Mouse (Mus musculus) cerebellum, adult 2 months (tissue): ENCODE data around the gene Klhl29. TPM values are rescaled to one million over a fixed set of nuclear protein-coding genes. Genes with fewer than 3 reads are reported as not detected.

Experiments
- DNase-seq, 2 experiments: peaks; one replicate each; pipeline ENCODE4 v3.0.0; 2021
- H3K27ac ChIP-seq: fragments of 200-500 bp; 2 replicates; pipeline ENCODE4 v1.5.1; 2012; ENCODE audit warnings: low read length, control low read depth, inconsistent platforms; ENCODE audit not compliant: insufficient read depth
- H3K27me3 ChIP-seq: fragments of 200-500 bp; 2 replicates; pipeline ENCODE4 v1.6.1; 2012; ENCODE audit warnings: inconsistent platforms, mild to moderate bottlenecking, low read length, moderate library complexity; ENCODE audit not compliant: control insufficient read depth, insufficient read depth
- H3K4me1 ChIP-seq: fragments of 200-500 bp; 2 replicates; pipeline ENCODE4 v1.6.1; 2011; ENCODE audit warnings: low read length; ENCODE audit not compliant: control insufficient read depth, insufficient read depth
- H3K4me3 ChIP-seq: fragments of 200-500 bp; replicated peaks from 2 replicates; pipeline ENCODE3; 2011; ENCODE audit warnings: mild to moderate bottlenecking, low read depth, low read length, control low read depth; ENCODE audit not compliant: insufficient read depth
- CTCF ChIP-seq: fragments of 200-500 bp; IDR thresholded peaks from 2 replicates; pipeline ENCODE4 v1.5.1; 2011; ENCODE audit warnings: low read depth, mild to moderate bottlenecking, control low read depth, low read length, moderate library complexity, borderline replicate concordance; ENCODE audit not compliant: insufficient read depth
- POLR2A ChIP-seq: fragments of 200-500 bp; IDR thresholded peaks from 2 replicates; pipeline ENCODE4 v1.6.1; 2011; ENCODE audit warnings: low read length, control low read depth, borderline replicate concordance; ENCODE audit not compliant: insufficient read depth
- WGBS: fragments of 180-500 bp; shearing (Covaris S2); methylation state at CpG from one replicate; pipeline ENCODE4 v1.1.7; 2018; 5-methylcytosine and 5-hydroxymethylcytosine counted together
- polyA plus RNA-seq: library from polyadenylated mRNA; depleted of rRNA; stranded (reverse); fragments of >200 nt; gene quantifications from 2 replicates; pipeline ENCODE4 v1.2.3, GENCODE M21; 2012

The Klhl29 gene
- polyA plus RNA-seq, 1 experiment: 15.2 TPM

GRCm38 (mm10) chr12:5246193-5246621, 129.3 kb downstream of the Klhl29 start:
- H3K4me3 ChIP-seq: no peak overlapping the region
- WGBS: 77% methylated on average over 9 of the region's 9 CpGs
- DNase-seq: no peak
- H3K27ac ChIP-seq: no peak overlapping the region
- H3K4me1 ChIP-seq: peaks cover 38% of the 10 kb centered on the region
- TF ChIP-seq CTCF: no peak
- no peak for TF ChIP-seq POLR2A
- H3K27me3 ChIP-seq: no peaks in the 10 kb centered on the region

DNA sequence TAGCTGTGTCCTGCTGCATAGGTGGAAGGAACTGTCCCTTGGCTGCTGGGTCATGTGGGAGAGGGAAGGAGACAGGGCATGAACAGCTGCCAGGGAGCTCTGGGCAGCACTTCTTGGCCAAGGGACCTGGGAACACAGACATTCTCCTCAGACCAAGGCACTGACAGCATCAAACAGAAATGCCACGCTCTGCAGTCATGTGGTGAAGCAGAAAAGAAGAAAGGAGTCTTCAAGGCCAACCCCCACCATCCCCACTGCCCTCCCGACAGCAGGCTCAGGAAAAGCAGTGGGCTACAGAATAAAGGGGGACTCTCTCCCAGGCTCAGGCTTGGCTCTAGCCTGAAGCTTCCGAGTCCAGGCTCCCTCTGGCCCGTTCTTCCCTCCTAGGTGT, 130.3 kb downstream of the Klhl29 start:
- TF ChIP-seq POLR2A: no peak
- TF ChIP-seq CTCF: no peak
- H3K27ac ChIP-seq: no peak overlapping the region
- no peak overlapping the region for H3K4me3 ChIP-seq
- H3K27me3 ChIP-seq: no peaks in the 10 kb centered on the region
- DNase-seq: peak; percentile 32 to 50
- H3K4me1 ChIP-seq: peaks cover 38% of the 10 kb centered on the region
- WGBS: 75% methylated on average over 4 of the region's 4 CpGs

GRCm38 (mm10) chr12:5244431-5245206, 130.9 kb downstream of the Klhl29 start:
- no peak for TF ChIP-seq CTCF
- Histone ChIP-seq H3K27ac (no peak overlapping the region), H3K4me1 (peaks cover 38% of the 10 kb centered on the region), H3K27me3 (no peaks in the 10 kb centered on the region), H3K4me3 (no peak overlapping the region)
- 75% methylated on average over 10 of the region's 10 CpGs for WGBS
- no peak for DNase-seq

DNA sequence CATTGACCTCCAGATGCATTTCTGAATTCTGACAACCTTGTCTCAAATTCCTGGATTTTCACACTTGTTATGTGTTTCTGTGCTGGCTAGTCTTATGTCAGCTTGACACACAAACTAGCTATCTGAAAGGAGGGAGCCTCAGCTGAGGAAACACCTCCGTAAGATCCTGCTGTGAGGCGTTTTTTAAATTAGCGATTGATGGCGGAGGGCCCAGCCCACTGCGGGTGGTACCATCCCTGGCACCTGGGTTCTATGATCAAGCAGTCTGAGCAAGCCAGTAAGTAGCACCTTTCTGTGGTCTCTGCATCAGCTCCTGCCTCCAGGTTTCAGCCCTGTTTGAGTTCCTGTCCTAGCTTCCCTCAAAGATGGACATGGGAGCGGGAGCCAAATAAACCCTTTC, 131.6 kb downstream of the Klhl29 start:
- Histone ChIP-seq H3K4me1 (peaks cover 38% of the 10 kb centered on the region), H3K27me3 (no peaks in the 10 kb centered on the region), H3K27ac (no peak overlapping the region), H3K4me3 (no peak overlapping the region)
- peak; percentile 64 to 73 for DNase-seq
- 25% methylated on average over 6 of the region's 6 CpGs for WGBS
- no peak for TF ChIP-seq CTCF
- TF ChIP-seq POLR2A: no peak

DNA sequence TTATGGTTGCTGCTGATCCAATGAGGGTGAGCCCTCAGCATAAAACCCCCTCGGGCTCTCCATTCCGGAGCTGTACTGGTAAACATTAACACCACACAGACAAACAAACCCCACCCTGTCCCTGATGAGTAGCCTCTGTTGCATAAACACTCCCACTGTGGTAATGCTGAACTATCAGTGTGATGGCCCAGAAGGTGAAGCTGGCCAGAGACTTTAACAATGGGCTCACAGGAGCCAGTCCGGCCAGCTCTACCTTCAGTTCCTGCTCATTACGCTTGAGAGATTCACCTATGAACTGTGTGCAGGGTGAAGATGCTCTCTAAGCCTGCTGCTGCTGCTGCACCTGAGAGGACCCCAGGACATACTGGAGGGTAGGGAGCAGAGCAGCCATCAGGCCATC, 132.0 kb downstream of the Klhl29 start:
- H3K27me3 ChIP-seq: no peaks in the 10 kb centered on the region
- 85% methylated on average over 4 of the region's 4 CpGs for WGBS
- H3K4me3 ChIP-seq: no peak overlapping the region
- no peak for TF ChIP-seq CTCF
- TF ChIP-seq POLR2A: no peak
- H3K27ac ChIP-seq: no peak overlapping the region
- peaks cover 38% of the 10 kb centered on the region for H3K4me1 ChIP-seq
- DNase-seq: no peak

DNA sequence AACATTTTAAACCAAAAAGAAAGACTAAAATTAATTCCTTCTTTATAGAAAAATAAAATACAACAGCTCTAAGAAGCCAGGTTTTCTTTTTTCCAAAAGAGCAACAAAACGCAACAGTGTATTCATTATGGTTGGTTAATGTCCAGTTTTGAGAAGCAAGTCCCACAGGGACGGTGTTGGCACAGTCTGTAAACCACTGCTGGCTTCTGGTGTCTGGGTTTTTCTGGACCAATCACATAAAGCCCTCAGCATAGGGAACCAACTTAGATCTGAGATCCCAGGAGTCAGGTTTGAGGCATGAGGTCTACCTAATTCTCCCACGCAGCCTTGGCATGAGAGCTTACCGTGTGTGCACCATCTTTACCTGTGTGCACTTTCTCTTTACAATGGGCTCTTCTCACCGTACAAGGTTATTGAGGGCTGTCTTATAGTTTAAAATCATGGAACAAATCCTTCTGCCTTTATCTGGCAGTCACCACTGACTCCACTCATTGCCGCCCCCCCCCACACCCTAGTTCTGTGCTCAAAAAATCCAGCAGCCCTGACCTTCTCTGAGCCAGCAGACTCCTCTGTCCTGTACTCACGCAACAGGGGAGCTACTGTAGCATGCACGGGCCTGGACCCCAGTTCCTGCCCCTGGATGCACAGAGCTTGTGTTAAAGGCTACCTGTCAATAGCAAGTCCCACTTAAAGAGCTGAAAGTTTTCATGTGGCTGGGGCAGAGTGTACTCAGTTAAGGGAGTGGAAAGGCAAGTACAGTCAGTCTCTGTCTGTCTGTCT, 132.7 kb downstream of the Klhl29 start:
- H3K4me1 ChIP-seq: peaks cover 37% of the 10 kb centered on the region
- WGBS: 89% methylated on average over 8 of the region's 8 CpGs
- no peak overlapping the region for H3K4me3 ChIP-seq
- H3K27me3 ChIP-seq: no peaks in the 10 kb centered on the region
- no peak overlapping the region for H3K27ac ChIP-seq
- no peak for TF ChIP-seq POLR2A
- TF ChIP-seq CTCF: no peak
- no peak for DNase-seq

DNA sequence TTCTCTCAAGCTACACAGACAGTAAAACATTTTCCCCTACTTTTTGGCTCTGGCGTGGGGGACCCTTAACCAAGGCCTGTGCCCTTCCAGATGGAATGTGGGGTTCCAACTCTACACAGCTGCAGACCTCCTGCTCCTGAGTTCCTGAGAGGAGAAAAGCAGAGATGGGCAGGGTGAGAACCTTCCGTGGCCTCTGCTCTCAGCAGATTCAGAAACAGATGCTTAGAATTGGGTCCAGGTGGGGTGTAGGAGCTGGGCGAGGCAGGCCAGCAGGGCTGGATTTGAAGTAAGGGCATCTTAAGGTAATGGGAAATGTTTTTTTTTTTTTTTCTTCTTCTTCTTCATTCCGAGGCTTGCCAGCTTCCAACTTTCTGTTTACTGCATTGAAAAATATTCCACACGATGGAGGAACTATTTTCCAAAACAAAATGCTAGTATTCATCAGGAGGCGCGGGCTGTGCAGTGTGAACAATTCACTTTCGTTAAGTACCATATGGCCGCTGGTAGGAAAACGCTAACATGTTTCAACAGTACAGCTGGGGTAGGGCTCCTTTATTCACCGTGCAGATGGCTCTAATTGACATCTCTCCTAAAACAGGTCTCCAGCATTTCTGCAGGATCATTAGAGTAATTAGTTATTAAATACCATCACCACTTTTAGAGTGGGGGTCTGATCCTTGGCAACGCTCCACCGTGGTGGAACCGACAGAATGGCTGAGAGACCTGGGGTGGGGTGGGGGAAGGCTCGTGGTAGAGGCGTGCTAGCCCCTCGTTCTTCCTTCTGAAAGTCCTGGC, 135.8 kb downstream of the Klhl29 start:
- DNase-seq: no peak
- Histone ChIP-seq H3K27ac (no peak overlapping the region), H3K27me3 (no peaks in the 10 kb centered on the region), H3K4me3 (no peak overlapping the region), H3K4me1 (peaks cover 11% of the 10 kb centered on the region)
- TF ChIP-seq POLR2A (no peak), CTCF (no peak)
- 78% methylated on average over 17 of the region's 17 CpGs for WGBS
